Mouse (Mus musculus): ENCODE data around the gene Zswim8.

- TF ChIP-seq CTCF (IDR thresholded peaks at IDR 0.05; ENCODE audit: low read depth), result no peak
- no peak for TF ChIP-seq EP300 (IDR thresholded peaks at IDR 0.05; ENCODE audit: low read depth)
These were observed 6.5 kb downstream of the Zswim8 start for GRCm38 (mm10) chr14:20713832-20714231.

Measured in liver, postnatal 0 days (tissue).